Mouse (Mus musculus) kidney, adult 9 months (tissue): ENCODE results near the gene Ank2.
"Not testable (repeated sequence)": the region's sequence is repeated elsewhere in the genome, so short reads cannot be mapped to it uniquely, and the experiment has no call there.

ENCODE experiments used
- DNase-seq: peaks from one replicate; pipeline ENCODE4 v3.0.0; 2022

The Ank2 gene

GRCm38 (mm10) chr3:127480369-127480768 is 18.8 kb downstream of the Ank2 start:
- DNase-seq, result not testable (repeated sequence)

GRCm38 (mm10) chr3:127474115-127474514 is 25.0 kb downstream of the Ank2 start:
- peak; percentile 8 for DNase-seq

GRCm38 (mm10) chr3:127469164-127469752 is 29.9 kb downstream of the Ank2 start:
- no peak for DNase-seq

GRCm38 (mm10) chr3:127468569-127468968 is 30.6 kb downstream of the Ank2 start:
- no peak for DNase-seq

GRCm38 (mm10) chr3:127463816-127464480 is 35.2 kb downstream of the Ank2 start:
- DNase-seq, result no peak

GRCm38 (mm10) chr3:127463165-127463564 is 36.0 kb downstream of the Ank2 start:
- DNase-seq, result no peak

GRCm38 (mm10) chr3:127462413-127462812 is 36.7 kb downstream of the Ank2 start:
- no peak for DNase-seq

- no peak for DNase-seq
Measured at GRCm38 (mm10) chr3:127460891-127461437, 38.2 kb downstream of the Ank2 start.

- DNase-seq, result no peak
Measured at GRCm38 (mm10) chr3:127459858-127460257, 39.3 kb downstream of the Ank2 start.

- DNase-seq, result no peak
Measured at GRCm38 (mm10) chr3:127458925-127459324, 40.2 kb downstream of the Ank2 start.

- no peak for DNase-seq
Measured at GRCm38 (mm10) chr3:127458420-127458798, 40.7 kb downstream of the Ank2 start.

- DNase-seq, result no peak
Measured at GRCm38 (mm10) chr3:127457761-127458419, 41.3 kb downstream of the Ank2 start.

- DNase-seq, result peak; percentile 25
Measured at GRCm38 (mm10) chr3:127453738-127454137, 45.4 kb downstream of the Ank2 start.

- DNase-seq, result no peak
Measured at GRCm38 (mm10) chr3:127453254-127453653, 45.9 kb downstream of the Ank2 start.

GRCm38 (mm10) chr3:127452233-127452632 is 46.9 kb downstream of the Ank2 start:
- no peak for DNase-seq

GRCm38 (mm10) chr3:127451741-127452140 is 47.4 kb downstream of the Ank2 start:
- DNase-seq, result no peak

- DNase-seq, result peak; percentile 17
Measured at GRCm38 (mm10) chr3:127451070-127451469, 48.1 kb downstream of the Ank2 start.

GRCm38 (mm10) chr3:127446173-127446572 is 53.0 kb downstream of the Ank2 start:
- DNase-seq, result peak; percentile 26

GRCm38 (mm10) chr3:127433291-127433690 is 65.9 kb downstream of the Ank2 start:
- DNase-seq, result no peak

GRCm38 (mm10) chr3:127429866-127430265 is 69.3 kb downstream of the Ank2 start:
- no peak for DNase-seq

- DNase-seq, result no peak
Measured at GRCm38 (mm10) chr3:127428527-127428926, 70.6 kb downstream of the Ank2 start.

GRCm38 (mm10) chr3:127416950-127417349 is 82.2 kb downstream of the Ank2 start:
- no peak for DNase-seq

GRCm38 (mm10) chr3:127414438-127414837 is 84.7 kb downstream of the Ank2 start:
- DNase-seq, result no peak
